Mouse (Mus musculus) lung, postnatal 0 days (tissue): ENCODE measurements around the gene Clstn1.

ENCODE experiments used
- CTCF ChIP-seq: IDR thresholded peaks from 2 replicates; pipeline ENCODE4 v1.5.1; 2016; ENCODE audit warnings: antibody characterized with exemption, mild to moderate bottlenecking
- EP300 ChIP-seq: IDR thresholded peaks from 2 replicates; pipeline ENCODE4 v1.6.1; 2016; ENCODE audit warnings: antibody characterized with exemption, mild to moderate bottlenecking, control low read depth

DNA sequence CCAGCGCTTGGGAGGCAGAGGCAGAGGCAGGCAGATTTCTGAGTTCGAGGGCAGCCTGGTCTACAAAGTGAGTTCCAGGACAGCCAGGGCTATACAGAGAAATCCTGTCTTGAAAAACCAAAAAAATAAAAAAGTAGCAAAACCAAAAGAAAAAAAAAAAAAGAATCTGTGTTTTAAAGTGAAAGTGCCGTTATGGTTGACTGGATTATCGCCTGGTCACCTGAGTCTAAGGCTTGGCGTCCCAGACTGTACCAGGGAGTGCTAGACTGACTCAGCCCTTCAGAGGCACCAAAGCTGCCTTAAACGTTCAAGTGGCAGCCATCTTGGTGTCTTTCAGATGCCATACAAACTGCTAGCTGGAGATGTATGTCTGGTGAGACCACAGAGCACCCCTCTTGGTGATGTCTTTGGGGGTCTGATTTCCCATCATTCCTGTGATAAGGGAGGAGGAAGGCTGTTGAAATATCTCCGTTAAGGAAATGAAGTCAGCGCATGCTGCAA lies 49.7 kb downstream of the Clstn1 start:
- TF ChIP-seq CTCF, result no peak
- no peak for TF ChIP-seq EP300
